Mouse (Mus musculus) olfactory bulb, adult 2 months (tissue): ENCODE results near the gene Dhrs9.

Experiments
- CTCF ChIP-seq: fragments of 200-500 bp; IDR thresholded peaks from 2 replicates; pipeline ENCODE4 v1.5.1; 2012; ENCODE audit warnings: low read depth, mild to moderate bottlenecking, low read length, moderate library complexity; ENCODE audit not compliant: insufficient read depth
- POLR2A ChIP-seq: fragments of 200-500 bp; IDR thresholded peaks from 2 replicates; pipeline ENCODE4 v1.6.1; 2012; ENCODE audit warnings: mild to moderate bottlenecking, low read depth, low read length, moderate library complexity; ENCODE audit not compliant: insufficient read depth

GRCm38 (mm10) chr2:69441656-69442055 lies 61.4 kb downstream of the Dhrs9 start:
- no peak for TF ChIP-seq POLR2A
- no peak for TF ChIP-seq CTCF
